In genomic region chr10:87649091-87649490, GRCm38 (mm10) we compare ENCODE assay signal across 8 mouse cellular contexts.
DNase-seq lines count a peak whose midpoint lies in the region; ATAC-seq and TF ChIP-seq lines count a peak whose summit lies in the region.

No protein-coding gene starts in this region.

- no peak for ATAC-seq in lung, postnatal 0 days
- no peak for ATAC-seq in activated CD4-positive, CD25-positive, alpha-beta regulatory T cell, adult 4 months

- H3K4me1 ChIP-seq in lung, postnatal 0 days (ENCODE audit: insufficient read depth, low read depth, low read length) = no peaks in the 10 kb centered on the region

- no peaks in the 10 kb centered on the region for H3K9me3 ChIP-seq in lung, postnatal 0 days (ENCODE audit: low read length)

- H3K27ac ChIP-seq in gastrocnemius, adult 2 months = no peak overlapping the region
- no peak overlapping the region for H3K27ac ChIP-seq in lung, postnatal 0 days (ENCODE audit: low read length)

- H3K27me3 ChIP-seq in lung, postnatal 0 days (replicated peaks; ENCODE audit: insufficient read depth, low read length) = no peaks in the 10 kb centered on the region

- no peaks in the 10 kb centered on the region for H3K36me3 ChIP-seq in lung, postnatal 0 days (ENCODE audit: insufficient read depth, low read length)

- 8% methylated on average over 1 of the region's 1 CpGs for WGBS in lung, postnatal 0 days

- H3K9ac ChIP-seq in lung, postnatal 0 days (replicated peaks; ENCODE audit: low read depth) = no peak overlapping the region

- no peak for TF ChIP-seq EP300 in lung, postnatal 0 days (IDR thresholded peaks at IDR 0.05)

- DNase-seq in gastrocnemius, adult 2 months = no peak
- no peak for DNase-seq in gastrocnemius, adult 8-10 months (ENCODE audit: low spot score in 2 of 2)
- DNase-seq in lung, postnatal 0 days (ENCODE audit: low spot score) = peak; percentile 38
- DNase-seq in lung, adult 18-20 months = no peak
- DNase-seq in adrenal gland, postnatal 10 days = peak; percentile 58
- DNase-seq in kidney, postnatal 36 days = peak; percentile 15 to 51
- peak; percentile 53 for DNase-seq in retina, postnatal 1 day

- peak; percentile 76 for TF ChIP-seq CTCF in gastrocnemius, adult 2 months (IDR thresholded peaks at IDR 0.05)
- TF ChIP-seq CTCF in lung, postnatal 0 days (IDR thresholded peaks at IDR 0.05) = peak; percentile 68

- H3K4me3 ChIP-seq in gastrocnemius, adult 2 months = no peak overlapping the region
- no peak overlapping the region for H3K4me3 ChIP-seq in lung, postnatal 0 days (ENCODE audit: low read depth, low read length)

- intact Hi-C loops in gastrocnemius, adult 2 months (cut with DNase I) = loop anchor here (1.0 to 5.0 kb wide), 2 partner anchors 658 to 678 kb away; no protein-coding TSS in a partner anchor

- H3K4me2 ChIP-seq in lung, postnatal 0 days (replicated peaks; ENCODE audit: low read depth, low read length) = no peak overlapping the region

Comparison
In these comparisons a context has a peak if more than half of its experiments do, and no peak if none do; other contexts are left out.
1. DNase-seq: peak in lung, postnatal 0 days (single experiment), adrenal gland, postnatal 10 days (single experiment), kidney, postnatal 36 days (2 of 2) and retina, postnatal 1 day (single experiment); none in gastrocnemius, adult 2 months (single experiment), gastrocnemius, adult 8-10 months (0 of 2) and lung, adult 18-20 months (0 of 2).